Mouse (Mus musculus) MEL (cell line): ENCODE measurements at regions not wholly inside any gene's neighbourhood (a gene's known extent, or its start where the extent isn't known, plus 50 kb on each side); places are given as distances from the start of the nearest gene placed in this dataset.

Experiments used
- DNase-seq: peaks from one replicate; pipeline ENCODE4 v3.0.0; 2011; ENCODE audit warnings: low read depth, low spot score
- H3K27ac ChIP-seq: 2 replicates; pipeline ENCODE4 v1.5.1; 2012; ENCODE audit warnings: low read depth, mild to moderate bottlenecking, control low read depth, low read length, moderate library complexity; ENCODE audit not compliant: control insufficient read depth
- H3K27me3 ChIP-seq, 2 experiments: fragments of 150-350 bp in 1 of 2; sonication (generic) in 1 of 2; 2 replicates each; pipeline ENCODE4 v1.6.1; 2012; ENCODE audit warnings: low read length in 2 of 2, mild to moderate bottlenecking in 2 of 2, improper control_type of control experiment in 1 of 2, moderate library complexity in 1 of 2; ENCODE audit not compliant: insufficient read depth in 2 of 2, control insufficient read depth in 1 of 2
- H3K36me3 ChIP-seq, 2 experiments: 2 replicates each; pipeline ENCODE4 v1.6.1; 2012 to 2014; ENCODE audit warnings: low read length in 2 of 2, improper control_type of control experiment in 1 of 2, inconsistent platforms in 1 of 2, mild to moderate bottlenecking in 1 of 2; ENCODE audit not compliant: insufficient read depth in 2 of 2, control insufficient read depth in 1 of 2
- H3K4me1 ChIP-seq, 2 experiments: fragments of 150-350 bp in 1 of 2; sonication (generic) in 1 of 2; 2 replicates each; pipeline ENCODE4 v1.6.1; 2012; ENCODE audit warnings: low read length in 2 of 2, improper control_type of control experiment in 1 of 2, mild to moderate bottlenecking in 1 of 2; ENCODE audit not compliant: insufficient read depth in 2 of 2, control insufficient read depth in 1 of 2
- H3K4me3 ChIP-seq, 2 experiments: fragments of 150-350 bp in 1 of 2; sonication (generic) in 1 of 2; 2 replicates each; pipeline ENCODE4 v1.5.1; 2012; ENCODE audit warnings: low read depth in 2 of 2, low read length in 2 of 2, mild to moderate bottlenecking in 2 of 2, moderate library complexity in 2 of 2, control low read depth in 1 of 2, improper control_type of control experiment in 1 of 2; ENCODE audit not compliant: control insufficient read depth in 1 of 2, insufficient read depth in 1 of 2
- H3K79me2 ChIP-seq: 2 replicates; pipeline ENCODE4 v1.6.1; 2012; ENCODE audit warnings: mild to moderate bottlenecking, low read length, moderate library complexity; ENCODE audit not compliant: control insufficient read depth, poor library complexity, insufficient read depth
- H3K9ac ChIP-seq: 2 replicates; pipeline ENCODE4 v1.6.1; 2012; ENCODE audit warnings: low read depth, mild to moderate bottlenecking, control low read depth, low read length, moderate library complexity; ENCODE audit not compliant: control insufficient read depth, poor library complexity, severe bottlenecking
- H3K9me3 ChIP-seq: fragments of 150-350 bp; sonication (generic); replicated peaks from 2 replicates; pipeline ENCODE4 v1.6.1; 2012; ENCODE audit warnings: mild to moderate bottlenecking, low read length, improper control_type of control experiment, moderate library complexity; ENCODE audit not compliant: insufficient read depth
- BHLHE40 ChIP-seq: IDR thresholded peaks from 2 replicates; pipeline ENCODE4 v1.6.1; 2012; ENCODE audit warnings: low read depth, mild to moderate bottlenecking, inconsistent platforms, low read length, improper control_type of control experiment, borderline replicate concordance
- CHD1 ChIP-seq: IDR thresholded peaks from 2 replicates; pipeline ENCODE4 v1.6.1; 2012; ENCODE audit warnings: low read depth, mild to moderate bottlenecking, inconsistent platforms, low read length, improper control_type of control experiment
- CTCF ChIP-seq, 3 experiments: IDR thresholded peaks in 2 of 3; conservative IDR thresholded peaks in 1 of 3; 2 replicates each; pipeline ENCODE4 v1.5.1; 2011 to 2012; ENCODE audit warnings: low read length in 3 of 3, low read depth in 2 of 3, mild to moderate bottlenecking in 2 of 3, improper control_type of control experiment in 1 of 3, inconsistent platforms in 1 of 3, mixed read lengths in 1 of 3, moderate library complexity in 1 of 3; ENCODE audit not compliant: control insufficient read depth in 1 of 3, insufficient read depth in 1 of 3, poor library complexity in 1 of 3, severe bottlenecking in 1 of 3
- E2F4 ChIP-seq: IDR thresholded peaks from 2 replicates; pipeline ENCODE4 v1.6.1; 2011; ENCODE audit warnings: low read depth, low read length, improper control_type of control experiment, borderline replicate concordance
- ETS1 ChIP-seq: IDR thresholded peaks from 2 replicates; pipeline ENCODE4 v1.6.1; 2012; ENCODE audit warnings: low read depth, mild to moderate bottlenecking, inconsistent platforms, low read length, improper control_type of control experiment, moderate library complexity
- JUND ChIP-seq: IDR thresholded peaks from 2 replicates; pipeline ENCODE4 v1.6.1; 2011; ENCODE audit warnings: low read depth, mild to moderate bottlenecking, improper control_type of control experiment, low read length
- MAX ChIP-seq: IDR thresholded peaks from 2 replicates; pipeline ENCODE4 v1.6.1; 2011; ENCODE audit warnings: low read length, improper control_type of control experiment
- MEF2A ChIP-seq: IDR thresholded peaks from 2 replicates; pipeline ENCODE4 v1.6.1; 2014; ENCODE audit warnings: low read depth, mild to moderate bottlenecking, inconsistent platforms, low read length, improper control_type of control experiment; ENCODE audit not compliant: poor library complexity, insufficient replicate concordance, severe bottlenecking; ENCODE audit errors: extremely low read depth
- MYB ChIP-seq: IDR thresholded peaks from 2 replicates; pipeline ENCODE4 v1.6.1; 2011; ENCODE audit warnings: mild to moderate bottlenecking, low read depth, low read length, improper control_type of control experiment
- POLR2A ChIP-seq, 2 experiments: IDR thresholded peaks; 2 replicates each; pipeline ENCODE4 v1.6.1; 2011 to 2012; ENCODE audit warnings: low read length in 2 of 2, mild to moderate bottlenecking in 2 of 2, control low read depth in 1 of 2, improper control_type of control experiment in 1 of 2, low read depth in 1 of 2, moderate library complexity in 1 of 2; ENCODE audit not compliant: control insufficient read depth in 1 of 2, insufficient read depth in 1 of 2, poor library complexity in 1 of 2
- POLR2AphosphoS2 ChIP-seq: IDR thresholded peaks from 2 replicates; pipeline ENCODE4 v1.6.1; 2011; ENCODE audit warnings: low read length, improper control_type of control experiment
- POLR2AphosphoS5 ChIP-seq: IDR thresholded peaks from 2 replicates; pipeline ENCODE4 v1.6.1; 2012; ENCODE audit warnings: low read depth, borderline replicate concordance, mild to moderate bottlenecking, inconsistent platforms, low read length, moderate library complexity, mixed read lengths
- RAD21 ChIP-seq: IDR thresholded peaks from 2 replicates; pipeline ENCODE4 v1.6.1; 2011; ENCODE audit warnings: mild to moderate bottlenecking, low read depth, low read length, improper control_type of control experiment
- SIN3A ChIP-seq: IDR thresholded peaks from 2 replicates; pipeline ENCODE4 v1.6.1; 2012; ENCODE audit warnings: low read length, improper control_type of control experiment, inconsistent platforms
- TAL1 ChIP-seq: IDR thresholded peaks from 2 replicates; pipeline ENCODE4 v1.6.1; 2012; ENCODE audit warnings: mild to moderate bottlenecking, inconsistent platforms, low read length, moderate library complexity, mixed read lengths
- USF2 ChIP-seq, 2 experiments: IDR thresholded peaks; 2 replicates each; pipeline ENCODE4 v1.6.1; 2011 to 2012; ENCODE audit warnings: improper control_type of control experiment in 2 of 2, low read length in 2 of 2, borderline replicate concordance in 1 of 2, inconsistent platforms in 1 of 2, low read depth in 1 of 2, mild to moderate bottlenecking in 1 of 2; ENCODE audit not compliant: insufficient read depth in 1 of 2
- ZKSCAN1 ChIP-seq: IDR thresholded peaks from 2 replicates; pipeline ENCODE4 v1.6.1; 2012; ENCODE audit warnings: low read depth, mild to moderate bottlenecking, inconsistent platforms, low read length, improper control_type of control experiment, moderate library complexity
- ZMIZ1 ChIP-seq: IDR thresholded peaks from 2 replicates; pipeline ENCODE4 v1.6.1; 2012; ENCODE audit warnings: low read depth, mild to moderate bottlenecking, inconsistent platforms, low read length, improper control_type of control experiment, moderate library complexity

DNA sequence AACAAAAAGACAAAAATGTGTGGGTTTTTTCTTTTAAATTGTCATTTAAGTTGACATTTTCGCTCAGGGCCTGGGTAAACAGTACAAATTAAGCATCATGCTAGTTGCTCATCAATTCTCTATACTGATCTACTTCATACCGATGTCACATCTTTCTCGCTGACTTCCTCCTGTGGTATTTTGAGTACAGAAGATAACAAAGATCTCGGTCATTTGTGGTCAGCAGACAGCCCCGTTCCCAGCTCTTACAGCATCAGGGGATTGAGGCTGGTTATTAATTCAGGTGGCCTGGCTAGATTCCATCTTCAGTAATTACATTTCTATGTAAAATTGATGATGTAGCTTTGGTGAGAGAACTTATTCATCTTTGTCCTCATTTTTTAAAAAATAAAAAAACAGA, 483.6 kb upstream of the Gm11114 start:
- TF ChIP-seq MYB = no peak
- no peak for DNase-seq
- Histone ChIP-seq H3K4me1 (no peaks in the 10 kb centered on the region), H3K36me3 (no peaks in the 10 kb centered on the region), H3K79me2 (no peaks in the 10 kb centered on the region), H3K9ac (no peak overlapping the region), H3K4me3 (no peak overlapping the region), H3K9me3 (no peaks in the 10 kb centered on the region), H3K27ac (no peak overlapping the region), H3K27me3 (no peaks in the 10 kb centered on the region)

- Histone ChIP-seq H3K27ac (no peak overlapping the region), H3K27me3 (no peaks in the 10 kb centered on the region)
- TF ChIP-seq MAX = no peak
- no peak for TF ChIP-seq TAL1
- TF ChIP-seq ZKSCAN1 = no peak
- no peak for TF ChIP-seq CTCF (IDR thresholded peaks at IDR 0.05 in 2 of 3, conservative IDR thresholded peaks at IDR 0.05 in 1 of 3; ENCODE audit: control insufficient read depth in 1 of 3, insufficient read depth in 1 of 3, low read depth in 2 of 3, low read length in 3 of 3, poor library complexity in 1 of 3, severe bottlenecking in 1 of 3)
- TF ChIP-seq MEF2A = no peak
- no peak for TF ChIP-seq ETS1
- no peak for TF ChIP-seq POLR2AphosphoS5
- TF ChIP-seq E2F4 = no peak
- TF ChIP-seq POLR2A (IDR thresholded peaks at IDR 0.05; ENCODE audit: control insufficient read depth in 1 of 2, insufficient read depth in 1 of 2, low read depth in 1 of 2, low read length in 2 of 2, poor library complexity in 1 of 2) = no peak
- TF ChIP-seq JUND = no peak
- TF ChIP-seq USF2 (IDR thresholded peaks at IDR 0.05; ENCODE audit: borderline replicate concordance in 1 of 2, insufficient read depth in 1 of 2, low read depth in 1 of 2, low read length in 2 of 2) = no peak
- TF ChIP-seq POLR2AphosphoS2 = no peak
- no peak for TF ChIP-seq SIN3A
- no peak for TF ChIP-seq ZMIZ1
- no peak for TF ChIP-seq RAD21
- TF ChIP-seq BHLHE40 = no peak
- no peak for TF ChIP-seq CHD1
- TF ChIP-seq, all 39 proteins: peak for 0
- H3K4me1 ChIP-seq = no peaks in the 10 kb centered on the region
- no peak overlapping the region for H3K9ac ChIP-seq
- H3K4me3 ChIP-seq = no peak overlapping the region
- H3K9me3 ChIP-seq = no peaks in the 10 kb centered on the region
- no peaks in the 10 kb centered on the region for H3K36me3 ChIP-seq
- H3K79me2 ChIP-seq = no peaks in the 10 kb centered on the region
- no peak for DNase-seq
Measured at GRCm38 (mm10) chr9:84830639-84831038, 481.9 kb upstream of the Gm11114 start.
